Mouse (Mus musculus) liver, postnatal 0 days (tissue): ENCODE measurements around the gene Pak3.

ENCODE experiments used
- CTCF ChIP-seq: sonication (generic); IDR thresholded peaks from 2 replicates; pipeline ENCODE4 v1.5.1; 2016; ENCODE audit warnings: antibody characterized with exemption, low read depth
- EP300 ChIP-seq: IDR thresholded peaks from 2 replicates; pipeline ENCODE4 v1.6.1; 2016; ENCODE audit warnings: antibody characterized with exemption, low read depth, mild to moderate bottlenecking

DNA sequence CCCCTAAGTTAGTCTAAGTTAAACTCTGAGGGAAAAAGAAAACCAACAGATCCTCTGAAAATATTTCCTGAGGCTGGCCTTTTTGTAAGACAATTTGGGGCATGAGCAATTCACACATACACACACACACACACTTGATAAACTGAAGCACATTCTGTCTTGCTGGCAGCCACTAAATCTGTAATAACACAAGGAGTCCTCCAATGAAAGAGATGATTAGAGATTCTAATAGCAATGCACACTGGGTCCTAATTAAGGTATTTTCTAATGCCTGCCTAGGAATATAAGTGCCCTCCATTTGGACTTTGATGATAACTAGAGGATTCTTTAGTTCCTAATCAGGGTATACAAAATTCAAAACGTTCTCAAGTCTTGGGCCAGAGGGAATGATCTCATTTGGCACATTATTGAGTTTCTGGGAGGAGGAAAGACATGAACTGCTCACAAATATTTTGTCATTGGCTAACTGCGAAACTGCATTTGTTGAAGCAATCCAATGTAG lies 62.1 kb downstream of the Pak3 start:
- TF ChIP-seq CTCF: no peak
- no peak for TF ChIP-seq EP300
